Mouse (Mus musculus): ENCODE measurements around the gene Tmem117.

DNA sequence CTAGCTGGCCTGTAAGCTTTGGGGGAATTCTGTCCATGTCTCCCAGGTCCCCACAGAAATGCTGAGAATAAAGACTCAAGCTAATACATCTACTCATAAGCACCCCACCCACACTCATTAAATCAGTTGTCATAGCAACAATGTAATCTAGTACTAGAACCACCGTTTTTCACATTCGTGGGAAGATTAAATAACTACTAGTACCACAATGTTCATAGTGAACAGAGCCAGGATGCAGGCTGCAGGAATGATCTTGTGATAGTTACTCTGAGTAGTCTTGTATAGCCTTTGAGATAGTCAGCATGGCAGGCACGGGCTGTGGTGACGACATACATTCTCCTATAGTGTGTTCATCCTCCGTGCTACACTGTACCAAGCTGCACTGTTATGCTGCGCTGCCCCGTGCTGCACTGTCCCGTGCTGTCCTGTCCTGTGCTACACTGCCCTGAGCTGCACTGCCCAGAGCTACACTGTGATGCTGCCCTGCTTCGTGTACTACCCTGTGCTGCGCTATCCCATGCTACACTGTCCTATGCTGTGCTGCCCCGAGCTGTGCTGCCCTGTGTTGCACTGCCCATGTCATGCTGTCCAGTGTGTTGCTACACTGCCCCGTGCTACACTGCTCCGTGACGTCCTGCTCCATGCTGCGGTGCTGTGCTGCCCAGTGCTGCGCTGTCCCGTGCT, 507.0 kb downstream of the Tmem117 start:
- no peak for TF ChIP-seq CTCF (IDR thresholded peaks at IDR 0.05; ENCODE audit: low read depth)
- no peak for TF ChIP-seq EP300 (optimal IDR thresholded peaks at IDR 0.05)

Data from stomach, postnatal 0 days (tissue).